Mouse (Mus musculus) brain, embryonic 18.5 days (tissue): ENCODE data around the gene Myh14.
A peak's percentile ranks its signal among the peaks of the same experiment; 100 is the strongest.

ENCODE experiments used
- DNase-seq: peaks from one replicate; pipeline ENCODE4 v3.0.0-alpha.2; 2012; ENCODE audit warnings: low read depth, low spot score

Gene Myh14

GRCm38 (mm10) chr7:44601646-44602045 is 69.0 kb downstream of the Myh14 start:
- DNase-seq: no peak

DNA sequence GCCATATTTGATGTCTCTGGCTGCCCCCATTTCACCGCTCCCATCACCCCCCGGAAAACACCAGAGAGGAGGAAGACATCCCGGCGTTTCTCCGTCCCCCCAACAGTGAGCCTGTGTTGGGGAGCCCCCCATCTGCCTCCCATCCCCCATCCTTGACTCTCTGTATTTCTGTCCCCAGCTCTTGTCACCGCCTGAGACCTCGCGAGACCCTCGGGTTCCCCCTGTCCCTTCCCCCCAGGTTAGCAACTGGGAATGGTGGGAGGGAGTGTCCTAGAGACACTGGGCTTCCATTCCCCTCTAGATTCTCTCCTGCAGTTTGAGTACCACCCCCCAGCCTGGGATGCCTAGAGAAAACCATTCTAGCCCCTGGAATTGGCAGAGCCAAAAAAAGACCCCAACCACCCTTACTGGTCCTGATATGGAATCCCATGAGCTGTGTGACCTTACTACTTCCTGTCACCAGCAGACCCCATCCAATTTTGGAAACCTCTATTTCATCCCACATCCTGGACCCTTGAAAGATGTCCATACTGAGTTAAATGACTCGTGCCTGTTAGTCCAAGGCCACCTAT is 69.9 kb downstream of the Myh14 start:
- no peak for DNase-seq

GRCm38 (mm10) chr7:44598336-44598735 is 72.3 kb downstream of the Myh14 start:
- no peak for DNase-seq

GRCm38 (mm10) chr7:44597666-44598065 is 73.0 kb downstream of the Myh14 start:
- DNase-seq: no peak

GRCm38 (mm10) chr7:44596996-44597538 is 73.6 kb downstream of the Myh14 start:
- DNase-seq: no peak

- DNase-seq: no peak
These were observed 74.6 kb downstream of the Myh14 start for GRCm38 (mm10) chr7:44596051-44596450.

DNA sequence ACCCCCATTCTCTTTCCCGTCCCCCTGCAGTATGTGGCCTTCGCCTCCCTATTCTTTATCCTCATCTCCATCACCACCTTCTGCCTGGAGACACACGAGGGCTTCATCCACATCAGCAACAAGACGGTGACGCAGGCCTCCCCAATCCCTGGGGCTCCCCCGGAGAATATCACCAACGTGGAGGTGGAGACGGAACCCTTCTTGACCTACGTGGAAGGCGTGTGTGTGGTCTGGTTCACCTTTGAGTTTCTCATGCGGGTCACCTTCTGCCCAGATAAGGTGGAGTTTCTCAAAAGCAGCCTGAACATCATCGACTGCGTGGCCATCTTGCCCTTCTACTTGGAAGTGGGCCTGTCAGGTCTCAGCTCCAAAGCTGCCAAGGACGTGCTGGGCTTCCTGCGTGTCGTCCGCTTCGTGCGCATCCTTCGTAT is 75.5 kb downstream of the Myh14 start:
- no peak for DNase-seq

DNA sequence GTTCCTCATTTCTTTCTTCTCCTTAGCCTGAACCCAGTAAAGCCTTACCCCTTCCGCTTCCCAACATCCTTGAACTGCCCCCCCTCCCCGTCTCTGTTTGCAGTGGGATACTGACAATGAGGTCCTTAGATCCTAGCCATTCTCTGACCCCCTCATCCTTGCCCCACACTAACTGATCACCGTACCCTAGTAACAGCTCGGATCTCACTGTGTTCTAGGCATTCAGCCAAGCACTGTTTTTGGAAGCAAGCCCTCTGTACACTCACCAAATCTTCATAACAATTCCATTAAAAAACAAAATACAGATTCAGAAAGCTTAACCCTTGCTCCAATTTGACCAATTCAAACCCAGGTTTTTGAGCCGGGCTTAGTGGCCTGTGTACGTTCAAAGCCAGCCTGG is 76.4 kb downstream of the Myh14 start:
- no peak for DNase-seq

GRCm38 (mm10) chr7:44593775-44594174 is 76.9 kb downstream of the Myh14 start:
- DNase-seq: peak; percentile 74

- no peak for DNase-seq
These were observed 77.6 kb downstream of the Myh14 start for GRCm38 (mm10) chr7:44593051-44593450.

GRCm38 (mm10) chr7:44591348-44592116 is 79.1 kb downstream of the Myh14 start:
- no peak for DNase-seq

GRCm38 (mm10) chr7:44590402-44591347 is 80.0 kb downstream of the Myh14 start, which contains the start of gene Kcnc3:
Gene Kcnc3 (plus strand): TSS chr7:44590664.
- DNase-seq: peak; percentile 96

DNA sequence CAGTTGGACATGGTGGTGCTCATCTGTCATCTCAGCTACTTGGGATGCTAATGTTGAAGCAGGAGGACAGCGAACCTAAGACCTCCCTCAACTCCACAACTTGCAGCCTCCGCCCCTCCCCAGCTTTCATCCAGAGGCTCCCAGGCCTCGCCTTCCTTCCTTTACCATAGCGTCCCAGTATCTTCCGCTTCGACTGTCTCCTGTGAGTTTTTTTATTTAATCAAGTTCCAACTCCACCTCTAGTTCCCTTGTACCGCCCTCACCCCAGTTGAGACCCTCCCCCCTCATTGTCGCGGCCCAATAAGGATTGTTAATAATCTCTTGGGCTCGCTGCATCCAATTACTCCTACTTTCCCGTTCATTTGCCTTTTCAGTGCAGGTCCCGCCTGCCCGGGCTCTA is 80.7 kb downstream of the Myh14 start:
- no peak for DNase-seq

DNA sequence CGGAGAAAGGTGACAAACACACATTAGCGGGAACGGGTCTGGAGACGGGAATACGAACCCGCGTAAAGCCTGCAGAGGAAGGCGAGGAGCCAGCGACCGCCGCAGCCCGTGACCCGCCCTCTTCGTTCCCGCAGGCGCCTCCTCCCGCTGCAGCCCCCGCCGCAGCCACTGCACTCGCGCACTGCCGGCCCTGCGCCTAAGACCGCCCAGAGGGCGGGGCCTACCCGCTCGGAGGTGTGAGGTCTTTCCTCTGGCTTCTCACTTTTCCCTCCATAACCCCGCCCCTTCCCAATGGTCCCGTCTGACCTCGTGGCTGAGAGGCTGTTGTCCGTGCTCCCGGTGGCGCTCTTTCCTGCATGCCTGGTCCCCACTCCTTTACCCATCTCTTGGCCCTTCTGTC is 81.5 kb downstream of the Myh14 start:
- DNase-seq: peak; percentile 52

- no peak for DNase-seq
These were observed 82.3 kb downstream of the Myh14 start for GRCm38 (mm10) chr7:44588338-44588737.

DNA sequence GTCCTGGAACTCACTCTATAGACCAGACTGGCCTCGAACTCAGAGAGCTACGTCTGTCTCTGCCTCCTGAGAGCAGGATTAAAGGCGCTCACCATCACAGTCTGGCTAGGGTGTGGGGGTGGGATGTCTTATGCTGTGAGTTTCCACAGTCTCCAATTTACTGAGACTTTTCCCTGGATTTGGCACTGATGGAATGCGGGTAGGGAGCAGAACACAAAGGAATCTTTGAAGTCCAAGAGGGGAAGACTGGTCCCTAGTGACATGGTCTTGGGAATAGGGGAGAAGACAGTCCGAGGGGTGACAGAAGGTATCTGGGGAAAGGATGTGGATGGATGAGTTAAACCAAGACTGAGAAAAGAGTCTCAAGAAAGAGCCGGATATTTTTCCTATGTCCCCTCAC is 83.0 kb downstream of the Myh14 start:
- DNase-seq: no peak

- DNase-seq: peak; percentile 80
These were observed 83.7 kb downstream of the Myh14 start for GRCm38 (mm10) chr7:44586930-44587329.

GRCm38 (mm10) chr7:44586518-44586917 is 84.1 kb downstream of the Myh14 start:
- no peak for DNase-seq

DNA sequence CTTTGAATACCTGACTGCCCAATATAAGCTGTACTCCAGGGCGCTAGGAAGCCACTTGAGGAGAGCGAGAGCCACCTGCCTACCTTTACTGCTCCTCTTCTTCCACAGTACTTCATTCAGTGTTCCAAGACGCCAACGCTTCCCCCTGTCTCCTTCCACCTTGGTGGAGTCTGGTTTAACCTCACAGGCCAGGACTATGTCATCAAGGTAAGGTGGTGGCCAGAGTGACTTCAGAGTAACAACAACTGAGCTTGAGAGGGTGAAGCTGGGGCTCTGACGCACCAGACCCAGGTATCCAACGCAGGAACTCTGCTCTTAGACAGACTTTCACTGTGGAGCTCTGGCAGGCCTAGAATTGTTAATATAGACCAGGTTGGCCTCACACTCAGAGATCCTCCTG is 85.0 kb downstream of the Myh14 start:
- no peak for DNase-seq

DNA sequence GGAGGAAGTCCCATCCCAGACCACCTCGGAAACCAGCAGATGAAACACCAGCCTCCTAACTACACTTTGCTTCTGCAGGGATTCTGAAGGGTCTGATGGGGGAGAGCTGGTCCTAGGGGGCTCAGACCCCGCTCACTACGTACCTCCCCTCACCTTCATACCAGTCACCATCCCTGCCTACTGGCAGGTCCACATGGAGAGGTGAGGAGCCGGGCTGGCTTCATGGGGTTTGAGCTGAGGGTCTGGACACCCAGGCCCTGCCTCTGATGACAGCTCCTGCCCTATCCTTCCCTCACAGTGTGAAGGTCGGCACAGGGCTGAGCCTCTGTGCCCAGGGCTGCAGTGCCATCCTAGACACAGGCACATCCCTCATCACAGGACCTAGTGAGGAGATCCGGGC is 85.7 kb downstream of the Myh14 start:
- no peak for DNase-seq

DNA sequence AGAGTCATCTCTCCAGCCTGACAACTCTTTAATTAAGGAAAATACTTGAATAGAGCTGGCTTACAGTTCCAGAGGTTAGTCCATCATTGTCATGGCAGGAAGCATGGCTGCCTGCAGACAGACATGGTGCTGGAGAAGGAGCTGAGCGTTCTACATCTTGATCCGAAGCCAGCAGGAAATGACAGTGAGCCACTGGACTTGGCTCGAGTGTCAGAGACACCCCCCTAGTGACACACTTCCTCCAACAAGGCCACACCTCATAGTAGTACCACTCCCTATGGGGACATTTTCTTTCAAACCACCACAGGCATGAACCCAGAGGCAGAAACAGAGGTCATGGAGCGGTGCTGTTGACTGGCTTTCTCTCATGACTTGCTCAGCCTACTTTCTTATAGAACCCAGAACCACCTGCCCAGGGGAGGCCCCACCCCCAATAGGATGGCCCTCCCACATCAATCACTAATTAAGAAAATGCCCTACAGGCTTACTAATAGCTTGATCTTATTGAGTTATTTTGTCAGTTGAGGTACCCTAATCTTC is 86.3 kb downstream of the Myh14 start:
- DNase-seq: no peak

DNA sequence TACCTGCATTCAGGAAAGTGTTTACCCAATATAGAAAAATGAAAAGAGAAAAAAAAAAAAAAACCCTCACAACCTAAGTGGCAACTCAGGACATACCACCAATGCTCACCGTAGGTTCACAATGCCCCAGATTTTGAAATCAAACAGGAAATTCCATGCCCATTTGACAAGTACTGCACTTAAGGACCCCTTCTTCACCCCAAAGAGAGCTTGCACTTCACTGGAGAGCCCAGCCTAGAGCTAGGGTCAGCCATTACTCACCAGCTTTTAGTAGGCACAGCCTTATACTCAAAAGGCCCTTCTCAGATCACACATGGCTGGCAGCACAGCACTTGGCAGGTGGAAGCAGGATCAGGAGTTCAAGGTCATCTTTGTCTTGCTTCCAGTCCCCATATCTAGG is 87.5 kb downstream of the Myh14 start:
- no peak for DNase-seq
